Mouse (Mus musculus): ENCODE measurements around the gene Rprd1b. TPM values are rescaled to one million over a fixed set of nuclear protein-coding genes. Genes with fewer than 3 reads are reported as not detected.
A peak's percentile ranks its signal among the peaks of the same experiment; 100 is the strongest.

Rprd1b gene
- polyA plus RNA-seq, 1 experiment from 2014 or later: 36.6 TPM

DNA sequence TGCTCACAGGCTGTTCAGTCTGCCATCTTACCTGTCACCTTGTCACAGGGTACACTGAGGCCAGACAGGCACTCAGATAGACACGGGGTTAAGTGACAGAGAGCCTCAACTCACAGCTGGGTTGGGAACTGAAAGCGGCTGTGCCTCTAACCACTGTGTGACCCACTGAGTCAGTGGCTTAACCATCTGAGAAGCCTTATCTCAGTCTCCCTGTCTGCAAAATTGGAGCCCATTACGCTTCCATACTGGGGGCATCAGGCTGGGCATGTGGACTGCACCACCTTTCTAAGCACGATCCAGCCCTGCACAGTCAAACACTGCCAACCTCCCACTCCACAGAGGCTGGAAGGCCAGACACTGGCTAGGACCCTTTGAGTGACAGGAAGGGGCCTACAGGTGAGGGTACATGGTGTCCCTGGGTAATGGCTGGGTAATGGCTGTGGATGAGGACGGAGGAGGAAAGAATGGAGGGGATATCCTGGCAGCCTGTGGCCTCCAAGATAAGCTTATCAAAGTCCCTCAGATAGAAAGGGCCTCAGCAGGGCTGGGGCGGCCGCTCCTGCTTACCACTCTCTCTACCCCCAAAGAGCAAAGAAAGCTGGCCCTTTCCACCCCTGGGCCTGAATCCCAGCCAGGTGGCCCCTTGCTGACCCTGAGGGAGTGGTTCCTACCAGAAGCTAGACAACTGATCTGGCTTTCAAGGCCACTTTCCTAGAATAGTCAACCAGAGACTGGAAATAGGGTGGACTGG is 113.6 kb downstream of the Rprd1b start:
- Histone ChIP-seq H3K27me3 (replicated peaks; ENCODE audit: control insufficient read depth, insufficient read depth, low read length) (peaks cover 10% of the 10 kb centered on the region; the same call in 1 of the 2 replicates), H3K4me2 (ENCODE audit: low read length) (no peak overlapping the region), H3K4me1 (replicated peaks; ENCODE audit: control insufficient read depth, insufficient read depth, low read length) (peaks cover 15% of the 10 kb centered on the region), H3K9me3 (ENCODE audit: control insufficient read depth, low read length) (no peaks in the 10 kb centered on the region), H3K36me3 (ENCODE audit: control insufficient read depth, insufficient read depth) (no peaks in the 10 kb centered on the region), H3K9ac (replicated peaks; ENCODE audit: low read depth, low read length) (no peak overlapping the region), H3K4me3 (replicated peaks; ENCODE audit: low read length) (no peak overlapping the region), H3K27ac (ENCODE audit: low read length) (no peak overlapping the region)
- no peak for ATAC-seq
- 89% methylated on average over 7 of the region's 7 CpGs for WGBS

DNA sequence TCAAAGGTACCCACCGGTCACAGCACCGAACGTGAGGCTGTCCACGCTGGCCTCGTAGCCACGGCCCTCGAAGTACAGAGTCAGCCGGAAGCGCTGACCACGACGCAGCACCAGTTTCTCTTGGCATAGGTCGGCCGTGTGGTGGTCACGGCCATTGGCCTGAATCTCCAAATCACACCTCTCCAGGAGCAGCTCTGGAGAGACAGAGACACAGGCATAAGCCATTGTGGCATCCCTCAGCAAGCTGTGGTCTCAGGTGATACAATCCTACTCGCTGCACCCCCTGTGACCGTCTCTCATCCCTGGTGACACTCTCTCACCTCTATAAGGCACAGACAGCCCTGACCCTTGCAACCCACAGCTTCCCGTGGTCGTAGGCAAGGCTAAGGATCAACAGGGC is 114.7 kb downstream of the Rprd1b start:
- Histone ChIP-seq H3K4me2 (ENCODE audit: low read length) (no peak overlapping the region), H3K27me3 (replicated peaks; ENCODE audit: control insufficient read depth, insufficient read depth, low read length) (peaks cover 12% of the 10 kb centered on the region; the same call in 1 of the 2 replicates), H3K9me3 (ENCODE audit: control insufficient read depth, low read length) (no peaks in the 10 kb centered on the region), H3K27ac (ENCODE audit: low read length) (no peak overlapping the region), H3K9ac (replicated peaks; ENCODE audit: low read depth, low read length) (no peak overlapping the region), H3K36me3 (ENCODE audit: control insufficient read depth, insufficient read depth) (no peaks in the 10 kb centered on the region), H3K4me3 (replicated peaks; ENCODE audit: low read length) (no peak overlapping the region), H3K4me1 (replicated peaks; ENCODE audit: control insufficient read depth, insufficient read depth, low read length) (peaks cover 15% of the 10 kb centered on the region)
- 87% methylated on average over 18 of the region's 18 CpGs for WGBS
- ATAC-seq: no peak

DNA sequence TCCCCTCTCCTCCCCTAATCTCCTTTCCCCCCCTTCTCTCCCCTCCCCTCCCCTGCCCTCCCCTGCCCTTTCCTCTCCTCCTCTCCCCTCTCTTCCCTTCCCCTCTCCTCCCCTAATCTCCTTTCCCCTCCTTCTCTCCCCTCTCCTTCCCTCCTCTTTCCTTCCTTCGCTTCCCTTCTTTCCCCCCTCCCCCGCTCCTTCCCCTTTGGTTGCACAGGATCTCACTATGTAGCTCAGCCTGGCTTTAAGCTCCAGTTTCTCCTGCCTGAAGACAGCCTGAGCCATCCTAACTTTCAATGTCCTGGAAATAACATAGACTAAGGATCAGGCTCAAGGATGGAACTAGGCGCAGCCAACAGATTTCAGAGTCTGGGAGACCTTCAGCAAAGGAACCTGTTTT is 115.5 kb downstream of the Rprd1b start:
- H3K36me3 ChIP-seq (ENCODE audit: control insufficient read depth, insufficient read depth): no peaks in the 10 kb centered on the region
- peaks cover 15% of the 10 kb centered on the region for H3K4me1 ChIP-seq (replicated peaks; ENCODE audit: control insufficient read depth, insufficient read depth, low read length)
- H3K27me3 ChIP-seq (replicated peaks; ENCODE audit: control insufficient read depth, insufficient read depth, low read length): peaks cover 12% of the 10 kb centered on the region; the same call in 1 of the 2 replicates
- H3K9me3 ChIP-seq (ENCODE audit: control insufficient read depth, low read length): no peaks in the 10 kb centered on the region
- no peak overlapping the region for H3K9ac ChIP-seq (replicated peaks; ENCODE audit: low read depth, low read length)
- H3K4me2 ChIP-seq (ENCODE audit: low read length): no peak overlapping the region
- no peak overlapping the region for H3K27ac ChIP-seq (ENCODE audit: low read length)
- no peak for ATAC-seq
- WGBS: 52% methylated on average over 3 of the region's 3 CpGs
- H3K4me3 ChIP-seq (replicated peaks; ENCODE audit: low read length): no peak overlapping the region

DNA sequence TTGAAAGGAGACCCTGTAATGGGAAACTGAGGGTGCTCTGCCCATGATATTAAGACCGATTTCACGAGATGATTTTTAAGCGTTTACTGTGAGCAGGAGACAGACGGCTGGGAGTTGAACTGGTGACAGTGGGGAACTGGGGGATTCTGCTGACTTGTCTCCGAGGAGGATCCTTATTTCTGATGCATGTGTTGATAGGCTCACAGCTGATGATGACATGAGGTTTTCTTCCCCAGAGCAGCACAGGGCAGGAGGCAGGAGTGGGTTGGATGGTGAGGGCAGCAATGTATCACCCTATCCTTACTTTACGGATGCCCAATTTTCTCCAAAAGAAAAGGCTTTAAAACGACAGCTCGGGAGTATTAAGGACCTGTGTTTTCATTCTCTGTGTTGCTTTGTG is 116.0 kb downstream of the Rprd1b start:
- H3K27me3 ChIP-seq (replicated peaks; ENCODE audit: control insufficient read depth, insufficient read depth, low read length): peaks cover 12% of the 10 kb centered on the region; the same call in 1 of the 2 replicates
- no peaks in the 10 kb centered on the region for H3K36me3 ChIP-seq (ENCODE audit: control insufficient read depth, insufficient read depth)
- WGBS: 49% methylated on average over 8 of the region's 8 CpGs
- H3K9ac ChIP-seq (replicated peaks; ENCODE audit: low read depth, low read length): no peak overlapping the region
- no peak overlapping the region for H3K27ac ChIP-seq (ENCODE audit: low read length)
- no peak overlapping the region for H3K4me2 ChIP-seq (ENCODE audit: low read length)
- ATAC-seq: no peak
- H3K4me3 ChIP-seq (replicated peaks; ENCODE audit: low read length): no peak overlapping the region
- H3K9me3 ChIP-seq (ENCODE audit: control insufficient read depth, low read length): no peaks in the 10 kb centered on the region
- H3K4me1 ChIP-seq (replicated peaks; ENCODE audit: control insufficient read depth, insufficient read depth, low read length): peaks cover 13% of the 10 kb centered on the region

DNA sequence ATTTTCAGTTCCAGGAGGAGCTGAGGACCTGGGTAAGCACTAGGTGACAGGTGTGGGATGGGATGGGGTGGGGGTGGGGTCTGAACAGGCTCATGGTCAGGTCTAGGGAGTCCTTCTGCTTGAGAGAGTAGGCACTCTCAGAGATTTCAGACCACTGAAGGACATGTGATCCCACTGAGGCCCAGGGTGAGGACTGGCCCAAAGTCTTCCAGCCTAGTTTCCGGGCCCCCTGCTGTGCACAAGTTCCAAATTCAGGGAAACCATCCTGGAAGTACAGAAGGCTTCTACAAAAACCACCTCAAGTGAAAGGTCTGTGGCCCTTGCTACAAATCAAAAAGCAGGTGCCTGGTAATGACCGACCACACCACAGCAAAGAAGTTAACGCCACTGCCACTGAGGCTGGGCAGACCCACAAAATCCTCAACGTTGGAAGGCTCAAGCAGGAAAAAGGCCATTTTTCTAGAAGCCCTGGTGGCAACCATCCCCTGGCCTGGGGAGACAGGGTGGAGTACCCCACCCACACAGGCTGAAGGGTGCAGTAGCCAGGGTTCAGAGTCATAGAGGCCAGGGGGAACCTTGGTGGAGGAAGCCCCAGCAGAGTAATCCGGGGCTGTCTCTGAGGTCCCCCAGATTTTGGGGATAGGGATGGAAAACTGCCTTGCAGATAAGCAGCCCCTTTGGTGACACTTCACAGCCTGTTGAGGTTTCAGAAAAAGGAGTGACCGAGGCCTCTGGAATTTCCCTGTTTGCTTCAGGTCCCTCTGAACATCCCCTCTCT is 116.6 kb downstream of the Rprd1b start:
- Histone ChIP-seq H3K36me3 (ENCODE audit: control insufficient read depth, insufficient read depth) (no peaks in the 10 kb centered on the region), H3K4me3 (replicated peaks; ENCODE audit: low read length) (no peak overlapping the region), H3K9me3 (ENCODE audit: control insufficient read depth, low read length) (no peaks in the 10 kb centered on the region), H3K4me2 (ENCODE audit: low read length) (no peak overlapping the region), H3K27me3 (replicated peaks; ENCODE audit: control insufficient read depth, insufficient read depth, low read length) (peaks cover 12% of the 10 kb centered on the region; the same call in 1 of the 2 replicates), H3K4me1 (replicated peaks; ENCODE audit: control insufficient read depth, insufficient read depth, low read length) (peaks cover 6% of the 10 kb centered on the region), H3K9ac (replicated peaks; ENCODE audit: low read depth, low read length) (no peak overlapping the region), H3K27ac (ENCODE audit: low read length) (no peak overlapping the region)
- 89% methylated on average over 6 of the region's 6 CpGs for WGBS
- ATAC-seq: no peak

DNA sequence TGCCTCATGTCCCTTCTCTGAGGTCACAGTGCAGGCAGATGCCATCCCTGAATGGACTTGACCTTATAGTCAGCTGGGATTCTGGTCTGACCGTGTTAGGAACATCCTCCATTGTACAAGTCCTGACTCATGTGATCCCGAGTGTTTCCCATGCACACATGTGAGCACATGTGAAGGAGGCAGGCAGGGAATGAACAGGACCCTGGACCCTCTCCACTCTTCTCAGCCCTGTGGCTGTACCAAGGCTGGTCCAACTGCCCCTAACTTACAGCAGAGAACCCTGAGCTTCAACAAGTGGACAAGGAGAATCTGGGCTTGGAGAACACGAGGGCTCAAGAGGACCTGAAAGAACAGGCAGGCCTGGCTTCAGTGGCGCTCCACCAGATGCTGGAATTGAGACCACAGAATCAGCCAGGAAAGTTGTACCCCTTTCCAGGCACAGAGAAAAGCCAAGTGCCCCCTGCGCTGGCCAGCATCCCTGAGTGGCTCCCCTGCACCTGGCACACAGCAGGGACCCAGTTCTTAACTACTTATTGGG is 117.3 kb downstream of the Rprd1b start:
- no peak overlapping the region for H3K4me3 ChIP-seq (replicated peaks; ENCODE audit: low read length)
- 72% methylated on average over 5 of the region's 5 CpGs for WGBS
- no peak for ATAC-seq

DNA sequence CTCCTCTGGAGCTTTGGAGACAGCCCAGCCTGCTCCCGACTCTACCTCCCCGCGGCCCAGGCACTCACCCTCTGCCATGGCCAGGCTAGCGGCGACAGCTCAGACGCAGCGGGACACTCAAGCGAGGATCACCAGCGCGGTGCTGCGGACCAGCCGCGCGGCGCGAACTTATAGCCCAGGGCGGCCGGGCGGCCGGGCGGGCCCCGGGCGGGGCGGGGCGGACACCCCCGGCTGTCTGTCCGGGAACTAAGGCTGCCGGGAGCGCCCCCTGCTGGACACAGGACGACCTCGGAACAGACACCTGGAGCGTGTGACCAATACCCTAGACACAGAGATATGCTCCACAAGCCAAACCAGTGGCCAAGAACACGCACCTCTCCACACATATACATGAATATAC is 117.9 kb downstream of the Rprd1b start, which contains the start of gene Tgm2:
Tgm2 (minus strand) TSS at position 214 of the 400 bp plus-strand sequence.
- WGBS: under 1% methylated on average over 33 of the region's 33 CpGs
- peak within 1 kb of the TSS; percentile 32 for H3K4me3 ChIP-seq (replicated peaks; ENCODE audit: low read length)

More for the DNA sequence above, 117.3 kb downstream of the Rprd1b start:
- Histone ChIP-seq H3K4me1 (replicated peaks; ENCODE audit: control insufficient read depth, insufficient read depth, low read length) (0 out of 2 replicates have a peak, but pooled peaks cover 2% of the 10 kb centered on the region), H3K9me3 (ENCODE audit: control insufficient read depth, low read length) (no peaks in the 10 kb centered on the region), H3K9ac (replicated peaks; ENCODE audit: low read depth, low read length) (no peak overlapping the region), H3K4me2 (ENCODE audit: low read length) (no peak overlapping the region), H3K36me3 (ENCODE audit: control insufficient read depth, insufficient read depth) (no peaks in the 10 kb centered on the region), H3K27me3 (replicated peaks; ENCODE audit: control insufficient read depth, insufficient read depth, low read length) (peaks cover 12% of the 10 kb centered on the region; the same call in 1 of the 2 replicates), H3K27ac (ENCODE audit: low read length) (no peak overlapping the region)

DNA sequence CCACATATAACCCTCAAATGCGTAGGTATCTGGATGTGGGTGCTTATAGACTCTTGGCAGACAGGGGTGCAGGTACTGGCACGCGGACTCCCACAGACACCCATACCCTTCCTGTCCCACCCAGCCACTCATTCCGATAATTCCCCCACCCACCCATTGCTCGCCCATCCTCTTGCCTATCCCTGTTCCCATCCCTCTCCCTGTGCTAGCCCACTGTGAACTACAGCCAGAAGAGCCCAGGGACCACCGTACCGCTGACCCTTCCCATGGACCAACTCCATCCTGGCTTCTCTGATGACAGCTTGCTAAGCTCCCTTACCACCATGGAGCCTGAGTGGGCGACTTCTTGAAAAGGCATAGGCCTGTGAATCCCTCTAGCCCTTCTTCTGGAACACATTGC is 118.7 kb downstream of the Rprd1b start:
- no peak overlapping the region for H3K4me3 ChIP-seq (replicated peaks; ENCODE audit: low read length)
- WGBS: 98% methylated on average over 7 of the region's 8 CpGs
- no peaks in the 10 kb centered on the region for H3K9me3 ChIP-seq (ENCODE audit: control insufficient read depth, low read length)
- no peaks in the 10 kb centered on the region for H3K36me3 ChIP-seq (ENCODE audit: control insufficient read depth, insufficient read depth)
- no peak overlapping the region for H3K27ac ChIP-seq (ENCODE audit: low read length)
- no peak for ATAC-seq
- H3K4me1 ChIP-seq (replicated peaks; ENCODE audit: control insufficient read depth, insufficient read depth, low read length): peaks cover 2% of the 10 kb centered on the region; the same call in 1 of the 2 replicates
- H3K4me2 ChIP-seq (ENCODE audit: low read length): no peak overlapping the region
- H3K9ac ChIP-seq (replicated peaks; ENCODE audit: low read depth, low read length): no peak overlapping the region
- peaks cover 12% of the 10 kb centered on the region; the same call in 1 of the 2 replicates for H3K27me3 ChIP-seq (replicated peaks; ENCODE audit: control insufficient read depth, insufficient read depth, low read length)

More for the DNA sequence above, 117.9 kb downstream of the Rprd1b start, which contains the start of gene Tgm2:
- Histone ChIP-seq H3K9me3 (ENCODE audit: control insufficient read depth, low read length) (no peaks in the 10 kb centered on the region), H3K4me1 (replicated peaks; ENCODE audit: control insufficient read depth, insufficient read depth, low read length) (0 out of 2 replicates have a peak, but pooled peaks cover 2% of the 10 kb centered on the region), H3K9ac (replicated peaks; ENCODE audit: low read depth, low read length) (peak within 1 kb of the TSS; percentile 47), H3K36me3 (ENCODE audit: control insufficient read depth, insufficient read depth) (no peaks in the 10 kb centered on the region), H3K27ac (ENCODE audit: low read length) (no peak within 1 kb of the TSS), H3K4me2 (ENCODE audit: low read length) (peak within 1 kb of the TSS; percentile 50), H3K27me3 (replicated peaks; ENCODE audit: control insufficient read depth, insufficient read depth, low read length) (peaks cover 12% of the 10 kb centered on the region; the same call in 1 of the 2 replicates)
- peak; percentile 47; the same call in 1 of the 2 replicates for ATAC-seq

DNA sequence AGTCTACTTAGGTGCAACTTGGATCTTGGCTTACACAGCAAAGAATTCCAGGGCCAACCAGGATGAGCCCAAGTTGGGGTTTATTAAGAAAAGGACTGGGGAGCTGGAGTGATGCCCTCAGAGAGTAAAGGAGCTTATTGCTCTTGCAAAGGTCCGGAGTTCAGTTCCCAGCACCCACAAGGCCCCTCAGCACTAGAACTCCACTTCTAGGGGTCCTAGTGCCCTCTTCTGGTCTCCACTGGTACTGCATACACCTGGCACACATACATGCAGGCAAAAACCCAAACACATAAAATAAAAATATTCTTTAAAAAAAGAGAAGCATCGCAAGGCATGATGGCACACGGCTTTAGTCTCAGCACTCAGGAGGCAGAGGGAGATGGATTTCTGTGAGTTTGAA is 122.8 kb downstream of the Rprd1b start:
- WGBS: 98% methylated on average over 3 of the region's 3 CpGs
- Histone ChIP-seq H3K9me3 (ENCODE audit: control insufficient read depth, low read length) (no peaks in the 10 kb centered on the region), H3K4me2 (ENCODE audit: low read length) (no peak overlapping the region), H3K9ac (replicated peaks; ENCODE audit: low read depth, low read length) (no peak overlapping the region), H3K27me3 (replicated peaks; ENCODE audit: control insufficient read depth, insufficient read depth, low read length) (0 out of 2 replicates have a peak, but pooled peaks cover 5% of the 10 kb centered on the region), H3K27ac (ENCODE audit: low read length) (no peak overlapping the region), H3K4me1 (replicated peaks; ENCODE audit: control insufficient read depth, insufficient read depth, low read length) (peaks cover 13% of the 10 kb centered on the region), H3K36me3 (ENCODE audit: control insufficient read depth, insufficient read depth) (no peaks in the 10 kb centered on the region), H3K4me3 (replicated peaks; ENCODE audit: low read length) (no peak overlapping the region)
- ATAC-seq: no peak

Measured in forebrain, embryonic 16.5 days (tissue).